Mouse (Mus musculus) spleen, postnatal 10 days (tissue): Measurements from ENCODE around the gene Rasgef1c.
A peak's percentile ranks its signal among the peaks of the same experiment; 100 is the strongest.

Experiments
- DNase-seq, 2 experiments: peaks; one replicate each; pipeline ENCODE4 v3.0.0; 2021 to 2022; ENCODE audit warnings: low spot score in 2 of 2

Rasgef1c gene

DNA sequence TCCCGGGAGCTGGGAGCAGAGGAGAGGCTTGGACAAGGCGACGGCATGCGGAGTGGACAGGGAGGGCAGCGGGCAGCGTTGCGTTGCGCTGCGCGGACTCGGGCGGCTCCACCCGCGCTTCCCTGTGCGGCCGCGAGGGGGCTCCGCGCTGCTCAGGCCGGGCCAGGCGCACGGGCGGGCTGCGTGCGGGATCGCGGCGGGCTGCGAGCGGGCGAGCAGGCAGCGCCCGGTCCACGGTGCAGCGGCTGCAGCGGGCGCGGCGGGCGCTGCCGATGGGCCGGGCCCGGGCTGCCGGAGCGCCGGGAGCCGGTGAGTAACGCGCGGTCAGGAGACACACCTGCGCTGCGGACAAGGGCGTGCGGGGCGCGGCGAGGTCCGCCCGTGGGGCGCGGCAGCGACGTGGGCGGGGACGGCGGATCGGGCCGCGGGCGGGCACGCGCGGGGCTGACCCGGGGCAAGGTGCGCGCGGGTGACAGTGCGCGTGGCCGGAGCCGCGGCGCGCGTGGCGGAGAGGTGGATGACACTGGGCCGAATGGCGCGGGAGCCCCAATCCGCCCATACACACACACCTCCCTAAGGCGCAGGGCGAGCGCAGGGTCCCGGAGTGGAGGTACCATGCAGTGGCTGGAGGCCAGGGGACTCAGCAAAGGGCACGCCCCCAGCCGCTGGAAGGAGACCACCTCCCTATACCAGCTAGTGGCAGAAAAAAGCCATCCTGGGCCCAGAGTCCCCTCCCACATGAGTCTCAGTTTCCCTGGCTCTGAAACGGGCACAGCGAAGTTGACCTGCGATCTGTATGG lies at the start of gene Rasgef1c:
TSS of gene Rasgef1c (plus strand) at position 177 of the 800 bp plus-strand sequence.
- peak; percentile 73 to 81 for DNase-seq

DNA sequence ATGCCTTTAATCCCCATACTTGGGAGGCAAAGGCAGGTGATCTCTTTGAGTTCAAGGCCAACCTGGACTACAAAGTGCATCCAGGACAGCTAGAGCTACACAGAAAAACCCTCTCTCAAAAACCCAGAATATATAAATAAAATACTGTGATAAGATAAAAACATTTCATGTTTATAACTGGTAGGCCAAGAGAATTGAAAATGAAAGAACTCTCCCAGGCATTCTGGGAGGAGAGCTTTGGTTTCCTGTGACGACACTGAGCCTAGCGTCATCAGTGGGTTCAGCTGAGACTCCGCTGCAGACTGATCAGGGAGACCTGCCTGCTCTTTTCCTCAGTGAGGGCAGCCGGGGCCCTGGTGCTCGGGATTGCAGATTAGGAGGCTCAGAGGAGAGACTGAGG lies 46.5 kb upstream of the Rasgef1c start:
- DNase-seq: no peak

DNA sequence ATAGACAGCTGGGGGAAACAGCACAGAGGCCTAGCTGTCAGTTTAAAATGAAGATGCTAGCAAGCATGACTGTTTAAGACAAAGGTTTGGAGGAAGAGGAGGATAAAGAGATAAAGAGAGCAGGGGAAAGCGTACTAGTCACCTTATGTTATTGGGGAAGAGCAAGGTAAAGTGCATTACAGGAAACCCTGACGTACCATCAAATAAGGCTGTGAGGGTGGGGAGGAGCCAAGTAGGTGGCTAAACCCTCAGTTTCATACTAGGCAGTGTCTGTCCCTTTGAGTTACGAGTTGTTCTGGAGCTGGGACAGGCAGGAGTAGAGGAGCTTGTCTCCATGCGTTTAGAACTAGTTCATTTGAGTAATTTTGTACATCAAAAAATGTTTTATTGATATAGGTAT lies 40.5 kb upstream of the Rasgef1c start:
- no peak for DNase-seq

DNA sequence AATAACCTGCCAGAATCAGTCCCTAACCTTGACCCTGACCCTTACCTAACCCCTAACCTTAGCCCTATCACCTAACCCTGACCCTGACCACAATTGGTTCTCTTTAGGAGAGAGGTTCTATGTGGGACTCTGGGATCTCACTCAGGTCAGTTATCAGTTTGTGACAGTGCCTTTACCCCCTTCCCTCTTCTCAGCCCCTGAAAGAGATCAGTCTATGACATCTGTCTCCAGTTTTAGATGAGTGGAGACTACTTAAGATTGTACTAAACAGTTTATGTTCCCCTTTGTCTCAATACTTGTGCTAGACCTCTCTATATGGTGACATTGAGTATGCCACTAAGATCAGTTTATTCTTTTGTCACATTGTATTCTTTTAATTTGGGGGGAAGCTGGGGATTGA lies 37.7 kb upstream of the Rasgef1c start:
- DNase-seq: no peak

DNA sequence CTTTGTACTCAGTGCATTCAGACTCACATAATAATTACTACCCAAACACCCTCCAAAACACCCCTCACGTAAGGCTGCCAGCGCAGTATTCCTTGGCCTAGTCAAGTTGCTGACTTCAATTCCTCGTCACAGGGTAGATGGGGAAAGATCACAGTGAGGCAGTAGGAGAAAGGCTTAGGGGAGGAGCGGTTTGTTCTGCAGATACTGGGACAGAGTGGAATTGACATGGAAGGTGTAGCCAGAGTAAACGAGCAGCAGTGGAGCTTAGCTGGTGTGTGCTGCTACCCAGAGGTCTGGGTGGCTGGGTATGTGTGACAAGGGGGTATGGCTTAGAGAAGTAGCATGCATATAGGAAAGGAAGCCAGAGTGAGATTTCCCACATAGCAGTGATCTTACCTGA lies 34.3 kb upstream of the Rasgef1c start:
- no peak for DNase-seq

DNA sequence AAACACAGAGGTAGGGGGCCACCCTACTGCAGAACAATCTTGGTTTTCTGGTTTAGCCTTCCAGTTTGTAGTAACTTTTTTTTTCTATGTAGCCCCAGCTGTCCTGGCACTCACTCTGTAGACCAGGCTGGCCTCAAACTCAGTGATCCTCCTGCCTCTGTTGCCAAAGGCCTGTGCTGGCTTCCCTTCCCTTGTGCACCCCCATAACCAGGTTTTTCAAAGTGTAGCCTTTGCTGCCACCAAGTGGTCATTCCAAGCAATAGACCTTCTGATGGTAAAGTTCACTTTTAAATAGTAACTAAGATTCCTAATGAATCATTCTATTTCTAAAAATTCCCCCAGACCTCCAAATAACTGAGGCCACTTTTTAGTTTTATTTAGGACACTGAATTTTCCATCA lies 31.9 kb upstream of the Rasgef1c start:
- DNase-seq: peak in 1 of 2 experiments; percentile 61

DNA sequence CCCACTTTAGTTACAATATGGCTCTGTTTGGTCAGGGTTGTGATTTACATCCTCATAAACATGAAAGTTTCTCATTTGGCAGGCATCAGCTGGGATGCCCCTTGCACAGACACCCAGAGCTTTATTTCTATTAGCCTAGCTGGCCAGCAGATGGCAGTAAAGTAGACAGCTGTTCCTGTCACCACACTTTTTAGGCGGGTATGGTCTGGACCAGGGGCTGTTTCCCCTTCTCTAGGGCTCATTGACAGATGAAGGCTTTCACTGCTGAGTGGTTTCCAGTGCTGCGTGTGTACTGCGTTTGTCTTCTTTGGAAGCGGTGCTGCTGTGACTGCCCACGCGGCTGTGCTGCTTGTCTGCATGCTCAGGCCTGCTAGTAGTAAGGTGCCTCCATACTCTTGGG lies 29.7 kb upstream of the Rasgef1c start:
- DNase-seq: peak; percentile 24 to 66

DNA sequence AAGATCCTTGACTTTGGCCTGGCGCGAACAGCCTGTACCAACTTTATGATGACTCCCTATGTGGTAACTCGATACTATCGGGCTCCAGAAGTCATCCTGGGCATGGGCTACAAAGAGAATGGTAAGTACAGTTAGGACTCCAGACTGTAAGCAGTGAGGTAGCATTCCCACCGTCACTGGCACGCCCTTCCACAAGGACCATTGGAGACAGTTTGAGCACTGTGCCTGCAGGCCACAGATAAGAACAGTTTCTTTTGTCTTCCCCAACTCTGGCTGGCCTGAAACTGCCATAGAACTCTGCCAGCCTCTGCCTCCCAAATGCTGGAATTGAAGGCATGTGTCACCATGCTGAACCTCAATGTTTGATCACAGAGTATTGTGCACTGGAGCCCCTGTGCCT lies 28.9 kb upstream of the Rasgef1c start:
- DNase-seq: peak in 1 of 2 experiments; percentile 31

DNA sequence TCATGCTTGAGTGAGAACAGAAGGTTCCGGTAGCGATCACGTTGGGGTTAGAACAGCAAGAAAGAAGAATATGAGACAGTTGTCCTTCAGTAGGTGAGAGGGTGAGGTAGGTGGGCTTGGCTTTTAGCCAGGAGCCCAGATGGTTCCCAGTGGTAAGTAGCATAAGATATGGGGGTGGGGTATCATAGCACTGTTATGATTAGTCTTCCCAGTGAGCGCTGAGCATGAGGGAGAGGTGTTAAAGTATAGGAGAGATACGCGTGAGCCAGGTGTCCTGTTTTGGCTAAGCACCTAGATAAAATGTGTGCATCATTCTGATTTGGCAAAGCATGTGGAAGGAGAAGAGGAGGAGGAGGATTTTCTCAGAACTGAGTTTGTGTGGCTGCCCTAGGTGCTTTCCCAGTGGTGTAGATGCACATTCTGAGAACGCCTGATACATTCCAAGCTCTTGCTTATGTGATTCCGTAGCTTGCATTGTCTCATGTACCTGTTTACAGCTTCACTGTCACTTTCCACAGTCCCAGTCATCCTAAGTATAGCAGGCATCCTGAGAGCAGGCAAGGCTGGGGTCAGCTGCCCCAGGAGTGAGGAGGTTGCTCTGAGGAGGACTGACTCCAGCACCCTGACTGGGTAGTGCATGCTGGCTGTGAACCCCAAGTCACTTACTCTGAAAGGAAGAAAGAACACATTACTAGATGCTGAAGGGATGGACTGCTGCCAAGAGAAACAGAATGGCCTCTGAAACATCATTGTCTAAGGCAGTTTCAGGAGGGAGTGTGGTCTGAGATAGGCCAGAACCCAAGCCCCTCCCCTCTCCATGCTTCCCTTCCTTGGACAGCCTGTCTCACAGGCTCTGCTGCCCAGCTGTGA lies 24.5 kb upstream of the Rasgef1c start:
- DNase-seq: no peak

DNA sequence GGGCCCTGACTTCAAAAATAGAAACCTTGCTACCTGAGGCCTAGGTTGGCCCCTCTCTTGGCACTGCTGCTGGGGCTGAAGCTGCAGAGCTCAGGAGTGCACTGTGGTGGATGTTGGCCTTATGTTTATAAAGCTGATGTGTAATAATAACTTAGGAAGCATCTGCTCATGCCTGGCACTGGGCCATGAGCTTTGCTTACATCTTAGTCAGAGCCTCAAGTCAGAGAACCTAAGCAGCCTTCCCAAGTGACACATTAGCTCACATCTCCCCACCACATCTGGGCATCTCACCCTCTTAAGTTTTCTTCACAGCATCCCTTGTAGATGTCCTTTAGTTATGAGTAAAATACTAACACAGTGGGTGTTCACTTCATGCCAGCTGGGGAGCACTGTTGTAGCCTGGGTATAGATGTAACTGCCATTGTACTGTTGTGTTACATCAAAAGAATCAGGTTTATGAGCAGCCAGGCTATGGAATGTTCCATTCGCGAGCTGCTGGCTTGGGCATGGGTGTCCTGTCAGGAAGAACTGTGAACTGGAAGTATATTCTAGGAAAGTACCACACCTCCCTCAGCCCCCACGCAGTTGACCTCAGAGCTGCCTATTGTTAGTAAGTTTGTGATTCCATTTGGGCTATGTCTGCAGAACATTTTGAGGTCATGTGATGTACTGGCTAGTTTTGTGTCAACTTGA lies 21.5 kb upstream of the Rasgef1c start:
- DNase-seq: no peak

DNA sequence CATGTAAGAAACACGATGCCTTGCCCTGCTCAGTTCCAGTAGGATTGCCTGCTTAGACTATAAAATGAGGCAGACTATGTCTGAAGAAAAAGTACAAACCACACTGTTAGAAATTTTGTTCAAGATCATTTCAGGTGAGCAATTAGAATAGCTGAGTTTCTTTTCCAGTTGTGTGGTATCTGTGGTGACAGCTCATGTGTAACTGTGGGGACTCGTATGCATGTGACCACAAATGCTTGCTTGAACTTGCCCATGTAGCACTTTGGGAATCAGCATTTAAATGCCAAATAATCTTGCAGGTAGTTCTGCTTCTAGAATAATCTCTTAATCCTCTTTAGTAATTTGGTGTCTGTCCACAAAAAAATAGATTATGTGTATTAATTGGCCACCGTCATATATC lies 18.2 kb upstream of the Rasgef1c start:
- no peak for DNase-seq

DNA sequence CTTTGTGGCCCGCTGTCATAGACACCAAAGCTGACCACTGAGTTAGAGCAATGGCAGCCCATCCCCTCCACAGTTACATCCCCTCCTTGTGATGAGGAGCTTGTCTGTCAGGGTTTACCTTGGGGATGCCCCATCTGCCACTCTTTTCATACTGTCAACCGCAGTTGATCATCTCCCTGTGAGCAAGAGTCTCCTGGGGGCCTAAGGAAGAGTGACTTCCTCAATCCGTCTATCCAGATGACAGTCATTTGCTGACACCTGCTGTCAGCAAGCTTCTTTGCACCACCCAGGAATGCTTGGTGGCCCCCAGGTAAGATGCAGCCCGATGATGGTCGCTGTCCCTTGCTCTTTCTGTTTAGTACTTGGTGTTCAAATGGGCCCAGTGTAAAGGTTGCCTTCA lies 13.2 kb upstream of the Rasgef1c start:
- DNase-seq: no peak

DNA sequence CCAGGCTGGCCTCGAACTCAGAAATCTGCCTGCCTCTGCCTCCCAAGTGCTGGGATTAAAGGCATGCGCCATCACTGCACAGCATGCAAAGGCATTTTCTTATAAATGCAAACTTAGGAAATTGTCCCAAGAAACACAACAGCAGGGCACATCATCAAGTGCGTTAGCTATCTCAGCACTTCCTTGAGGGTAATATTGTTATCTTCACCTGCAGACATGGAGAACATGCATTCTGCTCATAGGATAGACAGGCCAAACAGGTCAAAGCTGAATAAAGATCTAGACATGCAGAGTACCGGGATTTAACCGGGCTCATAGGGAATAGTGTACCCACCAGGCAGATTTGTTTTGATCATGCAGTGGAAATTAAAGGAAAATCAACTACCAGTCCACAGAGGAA lies 9.6 kb upstream of the Rasgef1c start:
- DNase-seq: no peak

DNA sequence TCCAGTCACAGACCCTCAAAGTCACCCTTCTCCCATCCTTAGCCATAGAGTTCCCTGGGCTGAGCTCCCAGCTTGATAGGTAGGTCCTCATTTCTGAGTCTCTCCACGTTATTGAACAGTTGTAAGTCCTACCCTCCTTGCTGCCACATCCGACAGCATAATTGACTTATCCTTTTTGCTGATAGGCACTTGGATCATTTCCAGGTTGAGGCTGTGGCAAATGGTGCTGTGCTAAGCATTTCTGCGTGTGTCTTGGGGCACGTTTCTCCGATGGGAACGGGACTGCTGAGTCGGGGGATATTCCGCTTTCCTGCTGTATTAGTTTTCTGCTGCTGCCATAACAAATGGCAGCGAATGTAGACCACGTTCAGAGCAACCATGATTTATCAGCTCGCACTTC lies 7.8 kb upstream of the Rasgef1c start:
- no peak for DNase-seq

DNA sequence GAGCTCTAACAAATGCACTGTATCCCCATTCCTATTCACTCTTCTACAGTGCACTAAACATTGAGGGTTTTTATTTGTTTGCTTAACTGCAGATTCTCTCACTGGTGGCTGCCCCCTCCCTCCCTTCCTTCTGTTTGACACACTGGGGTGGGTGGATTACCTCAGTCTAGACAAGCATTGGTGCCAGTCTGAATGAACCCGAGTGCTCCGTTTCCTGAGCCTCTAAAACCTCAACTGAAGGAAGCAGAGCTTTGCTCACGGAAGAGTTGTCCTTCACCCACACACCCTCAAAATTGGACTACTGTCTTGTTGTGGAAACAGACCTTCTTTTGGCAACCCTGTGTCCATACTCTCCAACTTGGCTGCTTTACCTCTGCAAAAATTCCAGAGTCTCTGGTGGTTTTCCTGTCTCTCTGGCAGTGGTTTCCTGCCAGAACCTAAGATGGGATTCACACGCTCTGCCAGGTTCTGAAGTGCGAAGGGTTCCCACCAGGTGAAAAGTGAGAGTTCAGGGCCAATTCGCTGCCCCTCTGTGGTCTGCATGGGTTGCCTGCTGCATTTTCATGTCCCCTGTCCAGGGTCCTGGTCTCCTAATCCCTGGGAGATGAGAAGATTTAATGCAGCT lies 5.6 kb upstream of the Rasgef1c start:
- no peak for DNase-seq

DNA sequence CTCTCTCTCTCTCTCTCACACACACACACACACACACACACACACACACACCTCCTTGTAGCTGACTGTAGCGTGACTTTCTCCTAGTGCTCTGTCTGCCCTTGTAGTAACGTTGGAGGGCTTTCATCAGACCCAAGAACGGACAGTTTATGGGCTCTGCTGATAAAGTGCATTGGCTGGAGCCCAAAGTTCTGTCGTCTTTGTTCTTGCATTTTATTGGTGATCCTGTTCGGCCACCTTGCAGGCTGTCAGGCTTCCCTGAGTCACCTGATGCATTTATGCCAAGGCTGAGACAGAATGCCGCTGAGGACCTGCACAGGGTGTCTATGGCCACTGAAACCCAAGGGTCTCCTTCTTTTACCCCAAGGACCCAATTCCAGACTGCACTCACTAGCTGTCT lies 1.6 kb upstream of the Rasgef1c start:
- peak in 1 of 2 experiments; percentile 41 for DNase-seq

DNA sequence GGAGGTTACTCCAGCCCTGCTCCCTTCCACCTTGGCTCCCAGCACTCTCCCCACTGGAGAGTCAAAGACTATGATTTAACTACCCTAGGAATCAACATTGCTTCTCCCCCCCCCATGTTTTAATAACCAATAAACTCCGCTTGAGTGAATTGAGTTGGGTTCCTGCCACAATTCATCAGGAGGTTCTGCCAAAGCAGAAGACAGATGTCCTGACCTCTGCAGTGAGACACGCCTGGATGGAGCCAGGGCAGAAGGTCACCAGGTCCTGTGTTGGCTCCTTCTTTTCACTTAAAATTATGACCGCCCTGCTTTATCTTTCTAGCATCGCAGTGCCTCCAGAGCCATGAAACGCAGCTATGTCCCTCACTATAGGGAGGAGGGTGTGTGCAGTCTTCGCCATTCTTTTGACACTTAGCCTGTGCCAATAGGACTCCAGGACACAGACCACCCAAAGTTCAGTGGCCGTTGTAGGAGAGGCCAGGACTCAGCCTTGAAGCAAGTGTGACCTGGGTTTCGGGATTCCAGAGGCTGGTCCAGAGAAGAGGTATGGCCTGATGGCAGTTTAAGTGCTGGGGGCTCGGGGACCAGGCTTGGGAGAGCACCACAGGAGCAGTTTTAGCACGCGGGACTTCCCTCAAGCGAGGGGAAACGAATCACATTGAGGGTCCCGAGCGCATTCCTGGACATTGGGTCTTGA lies 525 bp upstream of the Rasgef1c start:
- no peak for DNase-seq

DNA sequence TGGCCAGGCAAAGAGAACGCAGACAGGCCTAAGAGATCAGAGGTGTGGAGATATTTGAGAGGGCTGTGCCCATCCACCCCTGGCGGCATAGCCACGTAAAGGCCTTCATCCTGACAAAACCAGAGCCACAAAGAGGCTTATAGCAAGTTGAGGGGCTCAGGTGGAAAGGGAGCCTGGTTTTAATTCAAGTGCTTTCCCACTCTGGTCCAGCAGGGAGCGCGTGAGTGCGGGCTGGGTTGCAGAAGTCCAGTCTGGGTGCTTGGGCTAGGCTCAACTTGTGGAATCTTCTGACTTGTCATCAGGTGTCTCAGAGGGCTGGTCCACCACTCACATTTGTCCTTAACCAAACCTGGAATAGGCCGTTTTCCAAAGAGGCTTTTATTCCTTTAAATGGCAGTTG lies 1.7 kb downstream of the Rasgef1c start:
- peak; percentile 80 to 83 for DNase-seq

DNA sequence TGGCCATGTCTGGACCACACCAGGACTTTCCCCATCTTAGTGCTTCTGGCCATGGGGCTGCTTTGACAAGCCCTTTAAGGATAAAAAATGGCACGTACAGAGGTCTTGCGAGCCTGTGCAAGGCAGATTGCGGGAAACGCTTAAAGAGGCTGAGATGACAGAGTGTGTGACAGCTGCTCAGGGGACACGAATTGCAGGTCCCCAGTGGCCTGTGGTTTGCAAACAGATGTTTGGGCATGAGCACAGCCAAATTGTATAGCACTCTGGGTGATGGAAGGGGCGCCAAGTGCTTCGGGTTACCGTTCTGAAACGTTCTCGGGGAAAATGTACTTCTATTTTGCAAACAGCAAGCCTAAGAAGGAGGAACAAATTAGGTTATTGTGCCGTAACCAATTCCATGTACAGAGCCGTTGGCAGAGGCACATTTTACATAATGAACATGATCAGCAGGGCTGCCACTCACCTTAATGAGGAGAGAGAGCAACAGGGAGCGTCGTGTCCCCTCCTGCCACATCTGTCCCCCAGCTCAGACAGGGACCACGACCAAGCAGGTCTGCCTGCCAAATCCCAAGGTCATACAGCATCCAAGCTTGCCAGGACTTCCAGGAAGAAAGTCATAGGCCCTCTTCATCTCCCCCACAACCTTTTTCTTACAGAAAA lies 17.0 kb downstream of the Rasgef1c start:
- peak in 1 of 2 experiments; percentile 38 for DNase-seq

DNA sequence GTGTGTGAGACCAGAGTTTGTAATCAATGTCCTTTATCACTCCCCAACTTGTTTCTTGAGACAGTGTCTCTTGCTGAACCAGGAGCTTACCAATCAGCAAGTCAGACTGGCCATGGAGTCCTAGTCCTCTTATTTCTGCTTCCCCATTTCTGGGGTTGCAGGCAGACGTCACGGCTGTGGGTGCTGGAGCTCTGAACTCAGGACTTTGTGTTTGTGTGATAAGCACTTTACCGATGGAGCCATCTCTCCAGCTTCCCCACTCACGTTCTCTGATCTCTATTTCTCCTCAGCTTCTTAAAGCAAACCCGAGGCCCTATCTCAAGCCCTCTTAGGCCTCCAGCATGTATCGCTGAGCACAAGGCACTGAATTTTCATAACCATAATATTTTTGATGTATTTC lies 17.7 kb downstream of the Rasgef1c start:
- DNase-seq: no peak

DNA sequence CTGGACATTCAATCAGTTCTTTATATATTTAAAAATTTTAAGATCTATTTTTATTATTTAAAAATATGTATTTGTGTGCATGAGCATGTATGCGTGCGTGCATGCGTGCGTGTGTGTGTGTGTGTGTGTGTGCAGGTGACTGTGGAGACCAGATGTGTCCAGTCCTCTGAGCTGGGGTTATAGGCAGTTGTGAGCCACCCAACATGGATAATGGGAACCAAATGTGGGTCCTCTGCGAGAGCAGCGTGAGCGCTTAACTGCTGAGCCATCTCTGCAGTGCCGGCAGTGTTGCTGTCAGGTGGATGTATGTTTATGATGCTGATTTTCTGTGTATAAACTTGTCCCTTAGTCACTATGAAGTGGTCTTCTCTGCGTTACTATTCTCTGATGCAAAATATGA lies 21.9 kb downstream of the Rasgef1c start:
- DNase-seq: no peak
